Mouse (Mus musculus) gastrocnemius, adult 18-20 months (tissue): ENCODE measurements at regions not wholly inside any gene's neighbourhood (a gene's known extent, or its start where the extent isn't known, plus 50 kb on each side); places are given as distances from the start of the nearest gene placed in this dataset.

Experiments
- DNase-seq: peaks from one replicate; pipeline ENCODE4 v3.0.0; 2021; ENCODE audit warnings: low spot score

DNA sequence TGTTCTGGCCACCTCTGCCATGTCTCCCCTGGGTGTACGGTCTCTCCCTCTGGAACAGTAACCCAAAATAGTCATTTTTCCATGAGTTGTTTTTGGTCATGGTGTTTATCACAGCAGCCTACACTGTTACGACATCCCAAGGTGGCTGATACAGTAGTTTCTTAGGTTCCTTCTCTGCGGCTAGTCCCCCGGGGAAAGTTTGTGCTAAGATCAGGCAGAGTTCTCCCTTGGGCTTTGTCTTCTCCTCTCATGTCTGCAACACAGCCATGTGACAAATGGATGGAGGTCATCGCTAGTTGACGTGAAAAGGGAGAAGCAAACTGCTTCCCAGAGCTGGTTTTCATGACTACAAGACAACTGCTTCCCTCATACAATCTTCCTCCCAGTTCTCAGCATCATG lies 56.9 kb upstream of the Serp2 start:
- no peak for DNase-seq

- DNase-seq, result peak; percentile 67
Measured at GRCm38 (mm10) chr14:76610429-76611378, 54.0 kb upstream of the Serp2 start.
